Mouse (Mus musculus): ENCODE measurements around the gene BC051019.

GRCm38 (mm10) chr7:109741060-109741459, 17.4 kb upstream of the BC051019 start:
- TF ChIP-seq EP300 (IDR thresholded peaks at IDR 0.05; ENCODE audit: low read depth) = no peak
- no peak for TF ChIP-seq CTCF (IDR thresholded peaks at IDR 0.05; ENCODE audit: low read depth)
